Mouse (Mus musculus) embryonic facial prominence, embryonic 15.5 days (tissue): ENCODE data around the gene Hk2. TPM values are rescaled to one million over a fixed set of nuclear protein-coding genes. Genes with fewer than 3 reads are reported as not detected.

Source experiments
- ATAC-seq: fragments of 200-750 bp; cut with Nextera tagmentation; 2 replicates; pipeline ENCODE4 v1.8.0; 2017; ENCODE audit warnings: low read depth, moderate TSS enrichment; ENCODE audit not compliant: insufficient number of reproducible peaks, low FRiP score, low TSS enrichment
- H3K27ac ChIP-seq: fragments of 300-500 bp; sonication (generic); replicated peaks from 2 replicates; pipeline ENCODE4 v1.5.1; 2015; ENCODE audit warnings: mild to moderate bottlenecking, inconsistent platforms
- H3K27me3 ChIP-seq: fragments of 300-500 bp; sonication (generic); 2 replicates; pipeline ENCODE4 v1.6.1; 2015; ENCODE audit warnings: inconsistent platforms
- H3K36me3 ChIP-seq: fragments of 300-500 bp; sonication (generic); 2 replicates; pipeline ENCODE4 v1.6.1; 2015; ENCODE audit warnings: mild to moderate bottlenecking, inconsistent platforms
- H3K4me1 ChIP-seq: fragments of 300-500 bp; sonication (generic); 2 replicates; pipeline ENCODE4 v1.6.1; 2015; ENCODE audit warnings: inconsistent platforms
- H3K4me2 ChIP-seq: fragments of 300-500 bp; sonication (generic); replicated peaks from 2 replicates; pipeline ENCODE4 v1.6.1; 2015; ENCODE audit warnings: mild to moderate bottlenecking, inconsistent platforms
- H3K4me3 ChIP-seq: fragments of 300-500 bp; sonication (generic); replicated peaks from 2 replicates; pipeline ENCODE4 v1.5.1; 2015; ENCODE audit warnings: mild to moderate bottlenecking, inconsistent platforms
- H3K9ac ChIP-seq: fragments of 300-500 bp; sonication (generic); 2 replicates; pipeline ENCODE4 v1.6.1; 2015; ENCODE audit warnings: inconsistent platforms
- H3K9me3 ChIP-seq: fragments of 300-500 bp; sonication (generic); replicated peaks from 2 replicates; pipeline ENCODE4 v1.6.1; 2016; ENCODE audit warnings: inconsistent platforms
- WGBS: fragments of 180-500 bp; shearing (Covaris S2); methylation state at CpG from one replicate; pipeline ENCODE4 v1.1.7; 2015; 5-methylcytosine and 5-hydroxymethylcytosine counted together
- polyA plus RNA-seq: library from polyadenylated mRNA; unstranded; fragments of >200 nt; fragmentation: Nextera tagmentation; extraction: Ambion mirVana; gene quantifications from 2 replicates; pipeline ENCODE4 v1.2.1, GENCODE M21; 2015

The Hk2 gene
- polyA plus RNA-seq, 1 experiment from 2014 or later = 19.5 TPM

DNA sequence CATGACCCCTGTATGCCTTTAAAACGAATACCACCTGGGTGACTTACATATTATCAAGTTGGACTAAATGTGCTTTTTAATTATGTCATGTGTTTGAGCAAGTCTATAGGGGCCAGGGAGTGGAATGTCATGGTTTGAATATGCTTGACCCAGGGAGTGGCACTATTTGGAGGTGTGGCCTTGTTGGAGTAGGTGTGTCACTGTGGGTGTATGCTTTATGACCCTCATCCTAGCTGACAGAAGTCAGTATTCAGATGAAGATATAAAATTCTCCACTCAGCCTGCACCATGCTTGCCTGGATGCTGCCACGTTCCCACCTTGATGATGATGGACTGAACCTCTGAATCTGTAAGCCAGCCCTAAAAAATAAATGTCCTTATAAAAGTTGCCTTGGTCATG is 16.6 kb upstream of the Hk2 start:
- ATAC-seq = no peak
- H3K27ac ChIP-seq = no peak overlapping the region
- no peak overlapping the region for H3K4me3 ChIP-seq
- 86% methylated on average over 2 of the region's 2 CpGs for WGBS
- no peak overlapping the region for H3K9ac ChIP-seq
- H3K36me3 ChIP-seq = no peaks in the 10 kb centered on the region
- H3K27me3 ChIP-seq = no peaks in the 10 kb centered on the region
- no peak overlapping the region for H3K4me2 ChIP-seq
- H3K4me1 ChIP-seq = no peaks in the 10 kb centered on the region
- H3K9me3 ChIP-seq = no peaks in the 10 kb centered on the region

DNA sequence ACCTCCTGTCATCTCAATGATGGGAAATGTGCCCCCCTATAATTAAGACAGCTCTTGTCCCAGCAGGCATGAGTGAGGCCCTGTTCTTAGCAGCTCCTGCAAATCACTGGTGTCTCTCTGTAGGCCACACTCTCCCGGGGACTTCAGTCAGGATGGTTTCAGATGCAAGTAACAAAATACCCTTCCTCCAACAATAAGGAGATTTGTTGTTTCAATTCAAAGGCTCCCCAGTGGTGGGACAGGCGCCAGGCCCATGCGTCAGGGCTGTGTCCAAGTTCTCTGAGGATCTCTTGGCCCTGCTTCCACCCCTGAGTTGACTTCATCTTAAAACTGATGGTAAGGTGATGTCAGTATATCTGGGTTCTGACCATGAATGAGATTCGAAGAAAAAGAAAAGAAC is 9.7 kb upstream of the Hk2 start:
- Histone ChIP-seq H3K4me2 (no peak overlapping the region), H3K4me3 (no peak overlapping the region), H3K36me3 (no peaks in the 10 kb centered on the region), H3K27me3 (no peaks in the 10 kb centered on the region), H3K9ac (no peak overlapping the region), H3K9me3 (no peaks in the 10 kb centered on the region), H3K27ac (no peak overlapping the region), H3K4me1 (no peaks in the 10 kb centered on the region)
- WGBS = 61% methylated on average over 4 of the region's 4 CpGs
- no peak for ATAC-seq

DNA sequence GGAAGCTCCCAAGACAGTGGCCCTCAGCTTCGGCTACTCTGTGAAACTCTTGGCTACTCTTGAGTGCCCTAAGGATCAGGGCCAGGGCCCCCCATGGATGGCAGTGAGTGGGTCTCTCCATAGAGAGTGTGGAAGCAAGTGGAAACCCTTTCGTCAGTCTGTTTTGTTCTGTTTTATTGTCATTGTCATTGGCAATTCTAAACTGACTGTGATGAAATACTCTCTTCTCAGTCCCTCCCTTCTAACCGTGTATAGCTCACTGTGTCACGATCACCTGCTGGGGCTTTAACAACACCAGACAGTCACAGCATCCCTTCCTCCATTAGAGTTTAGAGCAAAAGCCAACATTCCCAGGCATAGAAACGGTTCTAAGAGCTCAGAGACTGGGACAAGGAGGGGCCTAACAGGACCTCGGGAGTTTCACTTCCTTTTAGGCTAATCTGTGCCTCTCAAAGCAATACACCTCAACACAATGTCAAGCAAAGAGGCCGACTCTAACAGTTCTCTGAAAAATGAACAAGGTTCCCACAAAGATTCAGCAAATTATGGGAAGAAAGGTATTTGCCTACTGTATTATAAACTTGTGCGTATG is 6.6 kb upstream of the Hk2 start:
- ATAC-seq = no peak
- Histone ChIP-seq H3K27ac (no peak overlapping the region), H3K4me3 (no peak overlapping the region), H3K4me1 (no peaks in the 10 kb centered on the region), H3K9me3 (no peaks in the 10 kb centered on the region), H3K9ac (no peak overlapping the region), H3K4me2 (no peak overlapping the region), H3K27me3 (no peaks in the 10 kb centered on the region), H3K36me3 (no peaks in the 10 kb centered on the region)
- 62% methylated on average over 8 of the region's 8 CpGs for WGBS

DNA sequence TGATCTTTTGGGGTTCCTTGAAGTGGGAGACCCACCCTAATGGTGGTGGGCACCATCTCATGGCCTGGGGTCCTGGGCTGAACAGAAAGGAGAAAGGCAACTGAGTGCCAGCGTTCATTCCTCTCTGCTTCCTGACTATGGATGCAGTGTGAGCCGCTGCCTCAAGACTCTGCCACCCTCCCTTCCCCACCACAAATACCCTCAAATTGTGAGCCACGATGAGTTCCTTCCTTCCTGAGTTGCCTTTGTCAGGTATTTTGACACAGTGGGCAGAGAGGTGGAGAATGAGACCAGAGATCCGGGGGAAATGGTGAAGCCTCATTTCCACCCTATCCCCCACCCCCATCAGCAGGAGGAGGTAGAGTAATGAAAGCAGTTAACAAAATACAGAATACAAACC is 6.1 kb upstream of the Hk2 start:
- Histone ChIP-seq H3K27ac (no peak overlapping the region), H3K36me3 (no peaks in the 10 kb centered on the region), H3K9me3 (no peaks in the 10 kb centered on the region), H3K4me1 (no peaks in the 10 kb centered on the region), H3K9ac (no peak overlapping the region), H3K4me3 (no peak overlapping the region), H3K4me2 (no peak overlapping the region), H3K27me3 (no peaks in the 10 kb centered on the region; the same call in 1 of the 2 replicates)
- ATAC-seq = no peak
- WGBS = 59% methylated on average over 4 of the region's 4 CpGs

DNA sequence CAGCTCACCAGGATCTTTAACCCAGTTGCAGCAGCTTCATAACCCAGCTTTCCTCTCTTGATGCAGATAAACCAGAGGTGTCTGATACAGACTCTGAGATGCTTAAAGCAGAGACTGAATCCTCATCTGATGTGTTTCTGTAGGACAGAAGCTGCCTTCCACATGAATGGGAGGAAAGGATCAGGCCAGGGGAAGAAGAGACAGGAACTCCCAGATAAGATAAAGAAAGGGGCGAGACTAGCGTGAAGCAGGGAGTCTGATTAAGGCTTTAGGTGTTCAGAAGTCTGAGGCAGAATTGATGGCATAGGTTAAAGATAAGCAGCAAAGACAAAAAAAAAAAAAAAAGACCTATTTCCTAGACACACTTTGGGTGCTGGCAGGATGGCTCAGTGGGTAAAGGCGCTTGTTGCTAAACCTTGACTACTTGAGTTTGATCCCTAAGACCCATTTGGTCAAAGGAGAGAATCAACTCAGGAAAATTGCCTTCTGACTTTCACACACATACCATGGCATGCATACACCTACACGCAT is 2.9 kb upstream of the Hk2 start:
- Histone ChIP-seq H3K27ac (no peak overlapping the region), H3K4me1 (peaks cover 12% of the 10 kb centered on the region), H3K9ac (no peak overlapping the region), H3K27me3 (no peaks in the 10 kb centered on the region; the same call in 1 of the 2 replicates), H3K36me3 (no peaks in the 10 kb centered on the region), H3K4me2 (no peak overlapping the region), H3K4me3 (no peak overlapping the region), H3K9me3 (no peaks in the 10 kb centered on the region)
- no peak for ATAC-seq
- 87% methylated on average over 4 of the region's 4 CpGs for WGBS

DNA sequence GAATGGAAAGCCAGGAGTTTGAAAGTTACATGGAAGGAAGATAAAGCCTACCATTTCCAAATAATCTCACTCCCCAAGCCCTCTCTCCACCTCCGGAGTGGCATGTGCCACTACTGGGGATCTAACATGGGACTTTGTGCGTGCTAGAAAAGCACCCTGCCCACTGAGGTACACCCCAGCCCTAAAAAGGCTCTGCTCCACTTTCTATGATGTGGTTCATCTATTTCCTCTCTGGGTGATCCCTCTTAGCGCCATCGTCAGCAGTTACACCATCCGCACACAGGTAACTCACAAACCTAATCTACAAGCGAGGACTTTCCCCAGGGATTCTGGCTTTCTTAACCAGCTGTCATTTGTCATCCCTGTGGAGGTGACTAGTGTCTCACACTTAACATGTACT is 1.1 kb upstream of the Hk2 start:
- WGBS = 84% methylated on average over 6 of the region's 6 CpGs
- Histone ChIP-seq H3K4me3 (no peak overlapping the region), H3K9ac (no peak overlapping the region), H3K4me1 (peaks cover 21% of the 10 kb centered on the region), H3K27ac (no peak overlapping the region), H3K27me3 (no peaks in the 10 kb centered on the region; the same call in 1 of the 2 replicates), H3K4me2 (0 out of 2 replicates have a peak overlapping the region, but pooled peaks have one; percentile 89), H3K9me3 (no peaks in the 10 kb centered on the region), H3K36me3 (no peaks in the 10 kb centered on the region)
- no peak for ATAC-seq

DNA sequence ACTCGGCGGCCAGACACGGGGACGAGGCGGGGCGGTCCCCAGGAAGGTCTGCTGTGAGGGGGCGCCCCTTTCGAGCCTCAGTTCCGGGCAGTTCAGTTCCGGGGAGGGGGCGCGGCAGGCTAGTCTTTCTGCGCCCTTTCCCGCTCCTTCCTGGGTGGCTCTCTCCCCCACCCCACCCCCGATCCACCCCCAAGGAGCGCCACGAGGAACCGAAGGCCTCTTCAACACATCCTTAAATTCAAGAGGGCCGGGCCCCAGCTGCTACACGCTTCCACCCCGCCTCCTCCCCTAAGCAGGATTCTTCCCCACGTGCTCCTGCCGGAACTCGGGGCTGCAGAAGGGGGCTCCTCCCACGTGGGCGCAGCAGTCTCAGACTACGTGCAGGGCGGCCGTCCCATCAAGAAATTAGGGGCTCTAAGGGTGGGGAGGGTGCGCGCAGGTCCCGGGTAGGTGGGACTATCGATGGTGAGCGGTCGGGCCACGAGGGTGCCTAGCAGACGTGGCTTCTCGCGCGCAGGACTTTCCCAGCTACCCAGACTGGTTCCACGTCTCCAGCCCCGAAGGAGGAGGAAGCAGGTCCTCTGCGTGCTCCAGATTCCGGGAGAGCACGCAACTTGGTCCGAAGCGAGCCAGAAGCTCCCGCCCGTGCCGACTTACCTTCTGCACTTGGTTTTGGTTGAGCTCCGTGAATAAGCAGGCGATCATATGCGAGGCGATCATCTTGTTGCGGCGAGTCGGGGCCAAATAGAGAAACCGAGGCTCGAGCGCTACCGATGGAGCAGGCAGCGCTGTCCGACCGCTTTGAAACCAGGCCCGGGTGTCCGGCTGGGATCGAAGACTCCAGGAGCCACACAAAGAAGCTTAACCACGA is 758 bp downstream of the Hk2 start:
- no peaks in the 10 kb centered on the region; the same call in 1 of the 2 replicates for H3K27me3 ChIP-seq
- H3K9me3 ChIP-seq = no peaks in the 10 kb centered on the region
- no peaks in the 10 kb centered on the region for H3K36me3 ChIP-seq
- under 1% methylated on average over 67 of the region's 68 CpGs for WGBS
- peak overlapping the region; percentile 66 for H3K4me3 ChIP-seq
- peak overlapping the region; percentile 84 for H3K27ac ChIP-seq
- peaks cover 21% of the 10 kb centered on the region for H3K4me1 ChIP-seq
- peak; percentile 59 for ATAC-seq
- peak overlapping the region; percentile 31 for H3K9ac ChIP-seq
- peak overlapping the region; percentile 89 for H3K4me2 ChIP-seq

DNA sequence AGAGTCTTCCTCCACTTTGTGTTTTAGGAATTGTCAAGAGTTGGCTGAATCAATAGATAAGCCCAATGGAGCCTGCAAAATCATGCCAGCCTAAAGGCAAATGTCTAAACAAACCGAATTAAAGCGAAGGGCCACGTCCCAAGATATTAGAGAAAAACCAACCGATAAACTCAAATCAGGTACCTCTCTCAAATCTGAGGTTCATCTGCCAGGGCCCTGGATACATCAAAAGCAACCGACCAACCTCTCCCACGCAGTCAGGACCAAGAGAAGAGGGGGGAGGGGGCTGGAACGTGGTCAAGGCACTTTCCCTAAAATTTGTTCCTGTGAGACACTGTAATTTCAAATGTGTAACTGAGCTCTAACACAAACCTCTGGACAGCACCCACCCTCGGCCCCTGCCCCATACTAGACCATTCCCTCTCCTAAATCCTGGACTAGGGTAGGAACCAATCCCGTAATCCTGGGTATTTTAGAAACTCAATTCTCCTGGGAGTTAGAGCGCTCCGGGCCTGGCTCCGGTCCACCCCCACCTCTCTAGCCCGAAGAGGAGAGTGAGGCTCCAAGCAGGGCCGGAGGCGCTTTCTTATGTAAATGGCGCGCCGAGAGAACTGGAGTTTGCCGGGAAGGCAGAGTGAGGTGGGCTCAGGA is 1.7 kb downstream of the Hk2 start:
- Histone ChIP-seq H3K27ac (peak overlapping the region; percentile 84), H3K4me3 (peak overlapping the region; percentile 66), H3K27me3 (no peaks in the 10 kb centered on the region; the same call in 1 of the 2 replicates), H3K4me2 (peak overlapping the region; percentile 89), H3K36me3 (no peaks in the 10 kb centered on the region), H3K9ac (peak overlapping the region; percentile 31), H3K4me1 (peaks cover 21% of the 10 kb centered on the region), H3K9me3 (no peaks in the 10 kb centered on the region)
- WGBS = under 1% methylated on average over 19 of the region's 19 CpGs
- ATAC-seq = no peak

DNA sequence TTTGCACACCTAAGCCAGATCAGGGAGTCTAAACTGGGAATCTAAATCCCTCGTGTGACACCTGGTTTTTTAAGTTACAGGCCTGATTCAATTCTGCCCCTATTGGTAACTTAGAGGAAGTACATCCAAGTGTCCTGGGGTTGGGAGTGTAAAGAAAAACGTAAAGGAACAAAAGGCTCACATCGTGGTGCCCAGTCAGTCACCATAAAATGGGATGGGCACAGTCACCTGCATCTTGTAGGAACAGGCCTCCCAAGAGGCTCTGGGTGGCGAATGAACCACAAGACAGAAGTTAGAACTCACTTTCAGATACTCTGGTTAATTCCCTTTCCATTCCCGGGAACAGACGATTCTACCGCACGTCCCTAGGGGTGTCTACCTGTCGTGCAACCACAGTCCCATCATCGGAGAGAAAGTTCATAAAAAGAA is 2.3 kb downstream of the Hk2 start:
- Histone ChIP-seq H3K4me1 (peaks cover 21% of the 10 kb centered on the region), H3K4me2 (peak overlapping the region; percentile 89), H3K36me3 (no peaks in the 10 kb centered on the region), H3K4me3 (peak overlapping the region; percentile 66), H3K9ac (no peak overlapping the region), H3K27me3 (no peaks in the 10 kb centered on the region; the same call in 1 of the 2 replicates), H3K27ac (peak overlapping the region; percentile 84; the same call in 1 of the 2 replicates), H3K9me3 (no peaks in the 10 kb centered on the region)
- ATAC-seq = no peak
- WGBS = 2% methylated on average over 10 of the region's 10 CpGs

DNA sequence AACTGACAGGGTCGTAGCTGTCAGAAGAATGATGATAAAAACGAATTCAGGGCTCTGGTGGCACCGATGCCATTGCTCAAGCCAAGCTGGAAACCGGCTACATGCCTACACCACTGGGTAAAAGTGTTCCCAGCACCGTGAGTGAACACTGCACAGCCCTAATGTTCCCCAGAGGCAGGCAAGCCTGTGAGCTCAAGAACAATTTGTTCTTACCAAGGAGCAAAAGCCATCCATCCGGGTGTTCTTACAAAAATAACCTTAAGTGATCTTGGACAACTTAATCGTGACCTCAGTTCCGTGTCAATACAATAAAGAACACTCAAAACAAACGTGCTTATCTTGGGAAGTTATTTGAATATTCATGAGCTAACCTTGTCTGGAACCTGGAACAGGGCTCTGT is 3.2 kb downstream of the Hk2 start:
- Histone ChIP-seq H3K4me3 (no peak overlapping the region), H3K27ac (no peak overlapping the region), H3K36me3 (no peaks in the 10 kb centered on the region), H3K9me3 (no peaks in the 10 kb centered on the region), H3K27me3 (no peaks in the 10 kb centered on the region; the same call in 1 of the 2 replicates), H3K4me2 (no peak overlapping the region), H3K4me1 (peaks cover 21% of the 10 kb centered on the region), H3K9ac (no peak overlapping the region)
- 61% methylated on average over 9 of the region's 9 CpGs for WGBS
- ATAC-seq = no peak

DNA sequence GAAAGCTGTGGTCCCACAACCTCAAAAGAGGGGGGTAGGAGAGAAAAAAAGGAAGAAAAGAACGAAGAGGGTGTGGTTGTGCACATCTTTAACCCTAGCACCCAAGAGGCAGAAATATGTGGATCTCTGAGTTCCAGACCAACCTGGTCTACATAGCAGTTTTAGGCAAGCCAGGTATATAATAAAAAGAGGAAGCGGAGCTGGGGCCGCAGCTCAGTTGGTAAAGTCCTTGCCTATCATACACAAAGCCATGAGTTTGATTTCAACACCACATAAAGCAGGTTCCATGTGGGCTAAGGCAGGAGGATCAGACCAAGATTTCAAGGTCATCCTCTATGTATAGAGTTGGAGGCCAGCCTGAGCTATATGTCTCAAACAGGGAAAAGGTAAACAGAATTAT is 4.0 kb downstream of the Hk2 start:
- Histone ChIP-seq H3K4me2 (no peak overlapping the region), H3K36me3 (no peaks in the 10 kb centered on the region), H3K9me3 (no peaks in the 10 kb centered on the region), H3K27ac (no peak overlapping the region), H3K27me3 (no peaks in the 10 kb centered on the region; the same call in 1 of the 2 replicates), H3K4me1 (peaks cover 21% of the 10 kb centered on the region), H3K9ac (no peak overlapping the region), H3K4me3 (no peak overlapping the region)
- no peak for ATAC-seq
- 78% methylated on average over 3 of the region's 3 CpGs for WGBS
